Mouse (Mus musculus): ENCODE results near the gene Wfikkn1. TPM values are rescaled to one million over a fixed set of nuclear protein-coding genes. Genes with fewer than 3 reads are reported as not detected.

Gene Wfikkn1
- polyA plus RNA-seq, 1 experiment from 2014 or later = 0.36 TPM

DNA sequence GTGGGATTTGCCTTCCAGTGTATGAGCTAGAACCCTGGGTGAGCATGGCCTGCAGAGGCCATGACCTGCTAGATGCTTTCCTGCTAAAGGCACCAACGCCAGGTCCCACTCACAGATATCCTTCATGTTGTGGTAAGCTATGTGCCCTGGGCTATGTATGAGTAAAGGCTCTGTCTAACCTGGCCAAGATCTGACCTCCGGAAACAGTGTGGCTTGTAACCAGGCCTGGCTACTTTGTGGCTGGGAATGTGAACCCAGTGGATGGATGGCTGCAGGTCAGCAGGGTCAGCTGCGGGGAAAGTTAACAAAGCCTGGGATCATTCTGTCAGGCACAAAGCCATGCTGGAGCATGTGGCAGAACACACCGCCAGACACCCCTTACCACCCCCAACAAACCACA lies 1.0 kb upstream of the Wfikkn1 start:
- Histone ChIP-seq H3K4me1 (replicated peaks) (peaks cover 11% of the 10 kb centered on the region), H3K4me2 (replicated peaks) (no peak overlapping the region), H3K9ac (no peak overlapping the region), H3K27ac (no peak overlapping the region), H3K9me3 (no peaks in the 10 kb centered on the region), H3K36me3 (peaks cover 25% of the 10 kb centered on the region), H3K27me3 (replicated peaks) (no peaks in the 10 kb centered on the region), H3K4me3 (replicated peaks) (no peak overlapping the region)
- no peak for ATAC-seq
- 40% methylated on average over 4 of the region's 4 CpGs for WGBS

DNA sequence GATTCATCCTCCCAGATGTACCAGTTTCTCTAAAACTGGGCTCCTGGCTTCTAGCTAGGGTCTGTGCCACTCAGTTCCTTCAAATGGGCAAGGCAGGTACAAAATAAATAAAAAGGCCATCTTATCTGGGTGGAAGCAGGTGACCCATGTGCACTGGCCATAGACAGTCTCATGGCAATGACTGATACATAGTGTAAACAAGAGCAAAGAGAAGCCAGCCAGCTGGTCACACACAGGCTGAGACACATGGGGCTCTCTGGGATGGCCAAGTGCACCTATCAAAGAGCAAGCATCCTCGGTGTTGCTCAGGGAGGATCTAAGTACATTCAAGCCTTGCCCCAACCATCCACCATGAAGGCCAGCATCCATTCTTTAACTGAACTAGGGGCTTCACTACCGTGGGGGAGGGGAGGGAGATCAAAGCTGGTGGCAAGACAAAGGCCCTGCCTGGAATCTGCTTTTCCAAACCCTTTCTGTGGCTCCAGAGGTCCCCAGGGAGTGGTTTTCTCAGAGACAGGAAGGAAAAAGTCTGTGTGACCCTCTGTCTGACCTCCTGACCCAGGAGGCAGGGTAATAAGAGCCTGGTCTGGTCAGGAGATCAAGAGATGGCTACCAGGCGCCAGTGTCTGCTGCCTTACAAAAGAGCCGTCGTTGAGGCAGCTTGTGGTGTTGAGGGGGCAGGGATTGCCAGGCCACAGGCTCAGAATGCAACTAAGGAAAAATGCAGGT lies 419 bp upstream of the Wfikkn1 start:
- H3K4me1 ChIP-seq (replicated peaks) = peaks cover 17% of the 10 kb centered on the region
- H3K4me3 ChIP-seq (replicated peaks) = no peak overlapping the region
- no peaks in the 10 kb centered on the region for H3K9me3 ChIP-seq
- no peak overlapping the region for H3K27ac ChIP-seq
- H3K27me3 ChIP-seq (replicated peaks) = no peaks in the 10 kb centered on the region
- 17% methylated on average over 5 of the region's 5 CpGs for WGBS
- H3K4me2 ChIP-seq (replicated peaks) = no peak overlapping the region
- peaks cover 25% of the 10 kb centered on the region for H3K36me3 ChIP-seq
- H3K9ac ChIP-seq = no peak overlapping the region
- no peak for ATAC-seq

DNA sequence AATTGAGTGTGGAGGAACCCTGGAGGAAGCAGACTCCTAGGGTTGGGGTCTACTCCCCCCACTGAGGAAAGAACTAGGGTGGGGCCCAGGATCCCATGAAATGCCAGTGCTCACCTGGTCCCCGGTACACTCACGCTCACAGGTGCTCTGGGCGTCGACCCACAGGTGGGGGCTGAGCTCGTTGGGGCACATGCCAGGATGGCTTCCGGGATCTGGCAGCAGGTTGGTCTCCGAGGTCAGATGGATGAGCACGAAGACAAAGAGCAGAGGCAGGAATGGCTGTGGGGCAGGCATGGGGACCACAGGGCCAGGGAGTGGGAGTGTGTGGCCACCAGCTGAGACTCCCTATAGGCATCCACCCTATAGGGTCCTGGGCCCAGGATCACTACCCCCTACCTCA lies 908 bp downstream of the Wfikkn1 start:
- ATAC-seq = no peak
- H3K4me3 ChIP-seq (replicated peaks) = no peak overlapping the region
- H3K27me3 ChIP-seq (replicated peaks) = no peaks in the 10 kb centered on the region
- no peaks in the 10 kb centered on the region for H3K9me3 ChIP-seq
- H3K4me2 ChIP-seq (replicated peaks) = no peak overlapping the region
- 76% methylated on average over 8 of the region's 8 CpGs for WGBS
- no peak overlapping the region for H3K9ac ChIP-seq
- peaks cover 25% of the 10 kb centered on the region for H3K36me3 ChIP-seq
- peaks cover 21% of the 10 kb centered on the region for H3K4me1 ChIP-seq (replicated peaks)
- no peak overlapping the region for H3K27ac ChIP-seq

DNA sequence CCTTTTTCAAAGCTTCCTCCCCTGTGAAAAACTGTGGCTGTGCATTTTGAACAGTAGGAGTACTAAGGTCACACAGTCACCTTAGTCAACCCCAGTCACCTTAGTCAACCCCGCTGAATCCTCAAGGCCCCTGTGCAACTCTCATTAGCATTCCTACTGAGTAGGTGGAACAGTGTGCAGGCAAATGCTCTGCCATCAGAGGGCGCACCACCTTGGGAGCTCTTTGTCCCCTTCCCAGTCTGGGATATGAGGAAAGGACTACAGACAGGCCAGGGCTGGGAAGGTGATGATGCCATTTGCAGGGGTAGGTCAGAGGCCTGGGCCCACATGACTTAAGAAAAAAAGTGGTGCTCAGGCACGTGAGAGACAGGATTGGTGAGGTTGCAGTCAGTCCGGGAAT lies 1.4 kb downstream of the Wfikkn1 start:
- 59% methylated on average over 4 of the region's 4 CpGs for WGBS

DNA sequence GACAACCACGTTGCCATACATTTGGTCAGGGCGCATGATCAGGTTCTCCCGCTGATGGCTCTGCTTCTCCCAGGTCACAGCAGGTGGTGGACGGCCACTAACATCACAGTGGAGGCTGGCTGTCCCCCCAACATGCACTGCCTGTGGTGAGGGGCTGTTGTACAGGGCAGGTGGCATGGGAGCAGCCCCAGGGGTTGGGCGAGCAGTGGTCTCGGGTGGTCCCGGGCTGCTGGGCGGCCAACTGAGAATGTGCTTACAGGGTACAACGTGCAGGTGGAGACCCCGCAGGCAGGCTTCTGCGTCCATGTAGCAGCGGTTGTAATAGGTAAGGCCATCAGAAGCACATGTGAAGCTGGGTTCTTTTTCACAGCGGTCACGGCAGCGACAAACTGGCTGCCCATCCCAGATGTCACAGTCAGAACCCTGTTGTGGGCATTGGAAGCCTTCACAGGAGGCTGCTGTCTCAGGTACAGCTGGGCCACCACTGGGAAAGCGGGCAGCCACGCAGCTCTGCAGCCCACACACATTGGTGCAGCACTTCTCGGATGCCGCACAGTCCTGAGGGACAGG lies 2.0 kb downstream of the Wfikkn1 start:
- Histone ChIP-seq H3K4me2 (replicated peaks) (no peak overlapping the region), H3K4me3 (replicated peaks) (no peak overlapping the region), H3K9me3 (no peaks in the 10 kb centered on the region), H3K9ac (no peak overlapping the region), H3K36me3 (peaks cover 21% of the 10 kb centered on the region), H3K27ac (no peak overlapping the region), H3K4me1 (replicated peaks) (peaks cover 26% of the 10 kb centered on the region), H3K27me3 (replicated peaks) (no peaks in the 10 kb centered on the region)
- 93% methylated on average over 19 of the region's 19 CpGs for WGBS
- no peak for ATAC-seq

More for the DNA sequence above, 1.4 kb downstream of the Wfikkn1 start:
- Histone ChIP-seq H3K36me3 (peaks cover 23% of the 10 kb centered on the region), H3K27ac (no peak overlapping the region), H3K4me1 (replicated peaks) (peaks cover 21% of the 10 kb centered on the region), H3K4me2 (replicated peaks) (no peak overlapping the region), H3K4me3 (replicated peaks) (no peak overlapping the region), H3K27me3 (replicated peaks) (no peaks in the 10 kb centered on the region), H3K9ac (no peak overlapping the region), H3K9me3 (no peaks in the 10 kb centered on the region)
- no peak for ATAC-seq

DNA sequence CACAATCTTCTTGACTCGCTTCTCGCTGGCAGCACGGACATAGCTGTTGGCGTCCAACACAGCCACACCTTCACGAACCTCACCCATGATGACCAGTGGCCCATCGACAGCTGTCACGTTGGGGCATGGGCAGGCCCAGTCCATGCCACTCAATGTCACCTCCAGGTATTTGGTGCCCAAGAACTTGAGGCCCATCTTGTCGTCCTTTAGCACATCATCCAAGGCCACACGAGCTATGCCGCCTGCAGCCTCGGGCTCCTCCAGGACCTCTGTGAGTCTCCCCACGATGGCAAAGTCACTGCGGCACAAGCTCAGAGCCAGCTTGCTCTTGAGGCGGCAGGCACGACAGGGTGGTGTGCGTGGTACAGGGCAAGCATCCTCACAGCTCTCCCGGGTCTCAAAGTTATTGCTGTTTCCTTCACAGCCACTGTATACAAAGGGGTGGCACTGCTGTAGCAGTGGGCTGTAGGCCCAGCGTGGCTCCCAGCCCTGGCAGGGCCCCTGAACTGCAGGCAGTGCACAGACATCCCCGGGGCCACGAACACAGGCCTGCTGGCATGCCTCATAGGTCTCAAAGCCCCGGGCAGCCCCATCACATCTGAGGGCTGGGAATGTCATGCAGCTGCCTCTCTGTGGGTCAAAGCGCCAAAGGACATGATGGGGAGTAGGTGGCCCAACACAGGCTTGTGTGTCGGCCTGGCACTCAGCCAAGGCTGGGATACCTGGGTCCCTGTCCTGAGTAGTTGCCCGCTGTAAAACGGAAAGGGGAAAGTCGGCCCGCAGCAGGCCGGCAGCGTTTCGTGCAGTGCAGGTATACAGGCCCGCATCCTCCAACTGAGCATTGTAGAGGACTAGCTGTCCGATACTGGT lies 2.7 kb downstream of the Wfikkn1 start:
- Histone ChIP-seq H3K36me3 (peaks cover 13% of the 10 kb centered on the region), H3K27me3 (replicated peaks) (no peaks in the 10 kb centered on the region), H3K9ac (no peak overlapping the region), H3K4me2 (replicated peaks) (no peak overlapping the region), H3K9me3 (no peaks in the 10 kb centered on the region), H3K27ac (no peak overlapping the region), H3K4me3 (replicated peaks) (no peak overlapping the region), H3K4me1 (replicated peaks) (peaks cover 26% of the 10 kb centered on the region)
- 92% methylated on average over 32 of the region's 32 CpGs for WGBS
- ATAC-seq = no peak

DNA sequence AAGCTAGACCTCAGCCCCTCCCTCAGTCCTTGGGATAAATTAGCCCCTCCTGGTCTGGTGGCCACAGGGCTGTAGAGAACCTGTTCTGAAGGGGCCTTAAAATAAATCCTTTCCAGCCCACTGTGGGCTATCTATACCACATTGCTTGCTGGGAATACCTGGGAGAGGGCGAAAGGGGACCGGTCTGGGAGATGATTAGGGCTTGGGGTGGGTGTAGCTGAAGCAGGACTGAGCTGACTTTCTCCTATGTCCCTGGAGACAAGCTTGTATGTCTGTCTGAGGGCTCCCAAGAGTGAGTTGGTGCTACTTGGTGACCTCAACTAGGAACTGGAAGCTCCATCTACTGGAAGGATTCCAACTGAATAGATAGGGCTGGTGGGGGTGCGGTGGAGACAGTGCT lies 3.6 kb downstream of the Wfikkn1 start:
- Histone ChIP-seq H3K4me1 (replicated peaks) (peaks cover 26% of the 10 kb centered on the region), H3K27me3 (replicated peaks) (no peaks in the 10 kb centered on the region), H3K27ac (no peak overlapping the region), H3K9ac (no peak overlapping the region), H3K36me3 (peaks cover 9% of the 10 kb centered on the region; the same call in 1 of the 2 replicates), H3K9me3 (no peaks in the 10 kb centered on the region), H3K4me2 (replicated peaks) (peak overlapping the region; percentile 88), H3K4me3 (replicated peaks) (no peak overlapping the region)
- 96% methylated on average over 3 of the region's 3 CpGs for WGBS
- no peak for ATAC-seq

DNA sequence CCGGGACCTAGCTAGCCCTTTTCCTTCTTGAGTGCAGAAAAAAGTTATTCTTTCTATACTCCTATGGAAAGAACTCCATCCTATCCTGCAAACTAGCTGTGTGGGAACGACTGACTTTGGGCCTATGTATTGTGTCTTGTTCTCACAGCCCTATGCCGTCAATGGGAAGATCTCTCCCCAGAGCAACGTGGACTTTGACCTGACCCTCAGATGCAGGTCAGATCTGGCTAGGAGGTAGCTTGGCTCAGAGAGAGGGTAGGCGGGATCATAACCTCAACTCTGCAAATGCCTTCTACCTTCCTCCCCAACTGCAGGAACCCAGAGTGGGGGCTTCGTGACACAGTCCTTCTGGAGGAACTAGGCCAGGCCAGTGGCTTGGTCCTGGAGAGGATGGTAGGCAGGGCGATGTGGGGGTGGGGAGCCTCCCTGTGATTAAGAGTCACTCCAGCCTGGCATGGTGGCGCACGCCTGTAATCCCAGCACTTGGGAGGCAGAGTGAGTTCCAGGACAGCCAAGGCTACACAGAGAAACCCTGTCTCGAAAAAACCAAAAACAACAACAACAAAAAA lies 4.2 kb downstream of the Wfikkn1 start:
- H3K9me3 ChIP-seq = no peaks in the 10 kb centered on the region
- 56% methylated on average over 10 of the region's 10 CpGs for WGBS

DNA sequence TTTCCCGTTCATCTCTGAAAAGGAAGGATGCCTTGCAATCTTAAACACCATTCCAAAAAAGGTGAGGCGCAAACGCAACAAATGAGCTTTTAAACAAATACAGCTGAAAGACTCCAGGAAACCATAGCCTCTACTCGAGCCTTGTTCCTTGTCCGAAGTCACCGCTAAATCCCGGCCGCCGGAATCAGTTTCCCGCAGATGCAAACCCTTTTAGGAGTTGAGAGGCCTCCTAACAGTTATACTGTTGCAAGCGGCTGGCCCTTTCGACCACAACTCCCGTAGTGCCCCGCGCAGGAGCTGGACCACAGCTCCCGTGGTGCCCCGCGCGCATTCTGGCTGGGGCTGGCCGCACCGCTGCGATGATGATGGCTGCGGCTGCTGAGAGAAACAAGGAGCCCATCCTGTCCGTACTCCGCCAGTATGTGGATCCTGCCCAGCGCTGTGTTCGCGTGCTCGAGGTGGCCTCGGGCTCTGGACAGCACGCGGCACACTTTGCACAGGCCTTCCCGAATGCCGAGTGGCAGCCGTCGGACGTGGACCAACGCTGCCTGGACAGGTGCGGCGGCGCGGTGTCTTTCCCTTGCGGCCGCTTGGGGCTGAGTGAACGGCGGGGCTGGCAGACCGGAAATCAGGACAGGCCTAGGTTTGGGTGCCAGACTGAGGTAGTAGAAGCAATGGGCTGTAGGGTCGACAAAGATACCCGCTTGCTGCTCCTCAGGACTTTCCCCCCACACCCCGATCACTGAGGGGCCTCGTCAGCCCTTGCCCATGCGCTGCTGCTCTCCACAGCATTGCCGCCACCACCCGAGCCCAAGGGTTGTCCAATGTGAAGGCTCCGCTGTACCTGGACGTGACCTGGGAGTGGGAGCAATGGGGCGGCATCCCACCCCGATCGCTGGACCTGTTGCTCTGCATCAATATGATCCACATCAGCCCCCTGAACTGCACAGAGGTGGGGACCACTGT lies 5.2 kb downstream of the Wfikkn1 start:
- Histone ChIP-seq H3K9ac (peak overlapping the region; percentile 66), H3K4me2 (replicated peaks) (peak overlapping the region; percentile 88), H3K27me3 (replicated peaks) (no peaks in the 10 kb centered on the region), H3K36me3 (peaks cover 9% of the 10 kb centered on the region; the same call in 1 of the 2 replicates), H3K4me3 (replicated peaks) (peak overlapping the region; percentile 64), H3K27ac (peak overlapping the region; percentile 94), H3K9me3 (no peaks in the 10 kb centered on the region), H3K4me1 (replicated peaks) (peaks cover 22% of the 10 kb centered on the region)
- ATAC-seq = peak; percentile 95
- WGBS = 1% methylated on average over 59 of the region's 59 CpGs

More for the DNA sequence above, 4.2 kb downstream of the Wfikkn1 start:
- peaks cover 24% of the 10 kb centered on the region for H3K4me1 ChIP-seq (replicated peaks)
- H3K27me3 ChIP-seq (replicated peaks) = no peaks in the 10 kb centered on the region
- H3K9ac ChIP-seq = peak overlapping the region; percentile 66
- H3K27ac ChIP-seq = 0 out of 2 replicates have a peak overlapping the region, but pooled peaks have one; percentile 94
- peak overlapping the region; percentile 64 for H3K4me3 ChIP-seq (replicated peaks)
- ATAC-seq = no peak
- H3K4me2 ChIP-seq (replicated peaks) = peak overlapping the region; percentile 88
- peaks cover 9% of the 10 kb centered on the region; the same call in 1 of the 2 replicates for H3K36me3 ChIP-seq

DNA sequence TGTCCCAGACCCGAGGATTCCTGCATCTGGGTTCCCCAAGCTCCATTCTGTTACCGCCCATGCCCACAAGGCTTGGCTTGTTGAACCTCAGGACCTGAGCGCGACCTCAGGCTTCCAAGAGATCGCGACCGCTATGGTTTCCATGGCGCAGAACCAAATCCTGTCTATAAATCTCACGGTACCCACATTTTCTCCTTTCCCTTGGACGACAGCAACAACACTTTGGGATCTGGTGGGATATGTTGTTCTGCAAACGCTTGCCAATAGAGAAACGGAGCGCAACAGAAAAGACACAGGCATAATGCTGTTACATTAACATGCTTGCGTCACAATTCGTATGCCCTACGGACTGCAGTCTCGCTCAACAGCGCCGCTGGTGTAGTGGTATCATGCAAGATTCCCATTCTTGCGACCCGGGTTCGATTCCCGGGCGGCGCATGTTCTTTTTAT lies 5.9 kb downstream of the Wfikkn1 start, which contains the start of gene Mettl26:
Gene Mettl26 (plus strand): TSS at position 354 of the 450 bp plus-strand sequence.
- WGBS = under 1% methylated on average over 25 of the region's 25 CpGs
- Histone ChIP-seq H3K4me1 (replicated peaks) (peaks cover 19% of the 10 kb centered on the region), H3K27me3 (replicated peaks) (no peaks in the 10 kb centered on the region), H3K4me3 (replicated peaks) (peak within 1 kb of the TSS; percentile 64), H3K36me3 (peaks cover 9% of the 10 kb centered on the region; the same call in 1 of the 2 replicates), H3K9me3 (no peaks in the 10 kb centered on the region), H3K9ac (peak within 1 kb of the TSS; percentile 66), H3K4me2 (replicated peaks) (peak within 1 kb of the TSS; percentile 88), H3K27ac (peak within 1 kb of the TSS; percentile 94)
- ATAC-seq = peak; percentile 87

DNA sequence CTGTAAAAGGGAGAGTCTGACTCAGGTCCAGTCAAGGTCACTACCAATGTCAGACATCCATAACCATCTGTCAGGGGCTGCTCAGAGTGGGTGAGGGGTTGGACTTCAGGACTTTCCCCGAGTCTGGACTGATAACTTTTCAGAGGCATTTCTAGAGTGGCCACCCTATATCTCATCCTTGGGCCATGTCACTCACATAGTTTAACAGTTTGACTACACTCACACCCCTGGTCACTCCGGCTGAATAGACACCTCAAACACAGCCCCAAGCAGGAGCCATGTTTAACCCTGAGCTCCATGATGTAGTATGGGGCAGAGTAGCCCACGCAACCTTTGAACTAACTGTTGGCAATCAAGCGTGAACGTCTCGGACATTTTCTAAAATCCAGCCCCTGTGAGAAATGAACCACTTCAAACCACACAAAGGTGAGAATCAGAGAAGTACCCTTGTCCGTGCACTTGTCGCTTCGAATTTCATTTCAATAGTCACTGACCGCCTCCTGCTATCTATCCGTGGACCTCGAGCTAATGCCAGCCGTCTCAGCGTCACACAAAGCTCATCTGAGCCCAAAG lies 6.4 kb downstream of the Wfikkn1 start:
- peak overlapping the region; percentile 88 for H3K4me2 ChIP-seq (replicated peaks)
- H3K9ac ChIP-seq = peak overlapping the region; percentile 48
- no peaks in the 10 kb centered on the region for H3K27me3 ChIP-seq (replicated peaks)
- no peak for ATAC-seq
- H3K9me3 ChIP-seq = no peaks in the 10 kb centered on the region
- H3K27ac ChIP-seq = peak overlapping the region; percentile 56; the same call in 1 of the 2 replicates
- 7% methylated on average over 14 of the region's 14 CpGs for WGBS
- H3K4me3 ChIP-seq (replicated peaks) = peak overlapping the region; percentile 64
- H3K36me3 ChIP-seq = peaks cover 9% of the 10 kb centered on the region; the same call in 1 of the 2 replicates
- peaks cover 19% of the 10 kb centered on the region for H3K4me1 ChIP-seq (replicated peaks)
